Mouse (Mus musculus) retina, adult 2 months (tissue): Measurements from ENCODE around the gene Sorcs2.

Experiments used
- DNase-seq: peaks from one replicate; pipeline ENCODE4 v3.0.0-alpha.2; 2012; ENCODE audit warnings: low read depth, low spot score

Sorcs2 gene

DNA sequence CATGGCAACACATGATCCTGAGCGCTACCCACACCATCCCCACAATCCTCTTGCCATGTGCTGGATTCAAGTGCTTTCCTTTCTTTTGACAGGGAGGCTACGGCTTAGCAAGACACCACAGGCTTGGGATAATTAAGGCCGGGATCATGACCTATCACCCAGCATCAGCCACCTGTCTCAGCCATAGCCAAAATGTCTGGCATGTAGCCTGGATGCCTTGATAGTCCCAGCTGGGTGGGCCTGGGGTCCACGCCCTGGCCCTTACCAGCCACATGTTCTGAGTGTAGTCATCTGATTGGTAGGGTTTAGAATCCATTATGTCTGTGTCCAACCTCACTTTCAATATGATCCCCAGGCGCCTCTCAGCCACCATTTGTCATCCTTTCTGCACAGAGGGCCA lies 218.2 kb downstream of the Sorcs2 start:
- DNase-seq, result no peak

DNA sequence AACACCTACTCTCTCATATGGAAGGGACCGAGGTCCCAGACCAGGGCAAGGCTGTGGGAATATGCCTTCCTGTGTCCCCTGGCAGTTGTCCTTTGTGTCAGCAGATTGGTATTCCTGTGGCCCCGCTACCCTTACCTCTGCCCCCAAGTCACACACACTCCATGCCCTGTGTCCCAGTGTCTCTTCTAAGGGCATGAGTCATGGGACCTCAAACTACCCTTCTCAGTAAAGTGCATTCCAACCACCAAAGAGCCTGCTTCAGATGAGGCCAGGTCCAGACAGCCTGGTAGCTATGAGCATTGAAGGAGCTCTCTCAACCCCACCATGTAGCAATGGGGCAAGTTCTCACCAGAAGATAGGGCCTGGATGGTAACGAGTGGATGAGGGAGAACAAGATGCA lies 219.2 kb downstream of the Sorcs2 start:
- DNase-seq, result no peak

DNA sequence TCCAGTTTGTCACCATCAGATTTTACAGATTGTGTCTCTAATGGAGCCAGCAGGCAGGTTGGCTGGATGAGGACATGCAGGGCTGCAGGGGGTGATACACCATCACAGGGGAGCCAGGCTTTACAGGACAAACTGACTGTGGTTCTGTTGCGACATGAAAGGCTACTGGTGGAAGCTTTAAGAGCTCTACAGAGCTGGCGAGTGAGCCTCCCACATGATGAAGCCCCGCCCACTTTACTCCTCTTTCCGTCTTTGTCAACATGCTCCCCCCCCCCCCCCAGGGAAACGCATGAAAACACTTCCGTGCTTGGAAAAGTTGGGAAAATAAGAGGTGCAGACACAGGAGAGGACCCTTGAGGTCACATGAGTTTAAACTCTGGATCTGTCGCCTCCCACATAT lies 219.7 kb downstream of the Sorcs2 start:
- no peak for DNase-seq

DNA sequence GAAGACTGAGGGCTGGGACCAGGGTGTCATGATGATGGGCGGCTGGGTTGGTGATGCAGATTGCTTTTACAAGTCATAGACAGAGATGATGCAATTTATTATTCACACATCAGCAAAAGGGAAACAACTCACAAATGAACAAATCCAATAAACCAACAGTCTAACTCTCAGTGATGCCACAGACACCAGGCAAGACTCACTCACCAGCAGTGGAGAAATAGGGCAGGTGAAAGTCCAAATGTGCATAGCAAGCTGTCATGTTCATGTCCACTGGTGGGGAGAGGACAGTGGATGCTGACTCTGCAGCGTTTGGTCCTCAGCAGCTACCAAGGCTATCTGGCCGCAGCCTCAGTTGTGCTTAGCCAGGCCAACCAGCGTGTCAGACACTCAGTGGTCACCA lies 221.1 kb downstream of the Sorcs2 start:
- DNase-seq, result no peak

DNA sequence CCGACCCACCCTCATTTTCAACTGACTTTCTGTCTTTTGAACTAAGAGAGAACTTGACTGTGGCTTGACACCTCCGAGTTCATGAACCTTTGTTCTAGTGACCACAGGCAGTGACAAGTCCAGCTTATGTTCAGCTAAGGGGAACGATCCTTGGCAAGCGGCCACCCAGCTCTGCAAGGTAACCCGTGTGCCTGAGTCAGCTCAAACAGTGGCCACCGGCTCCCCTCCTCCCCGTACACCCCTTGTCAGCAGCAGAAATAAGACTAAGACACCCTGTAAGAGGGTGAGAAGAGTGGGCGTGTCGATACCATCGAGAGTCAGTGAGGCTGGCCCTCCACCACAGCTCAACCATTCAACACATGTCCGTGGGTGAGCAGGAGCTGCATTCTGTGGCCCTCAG lies 221.5 kb downstream of the Sorcs2 start:
- DNase-seq, result no peak

DNA sequence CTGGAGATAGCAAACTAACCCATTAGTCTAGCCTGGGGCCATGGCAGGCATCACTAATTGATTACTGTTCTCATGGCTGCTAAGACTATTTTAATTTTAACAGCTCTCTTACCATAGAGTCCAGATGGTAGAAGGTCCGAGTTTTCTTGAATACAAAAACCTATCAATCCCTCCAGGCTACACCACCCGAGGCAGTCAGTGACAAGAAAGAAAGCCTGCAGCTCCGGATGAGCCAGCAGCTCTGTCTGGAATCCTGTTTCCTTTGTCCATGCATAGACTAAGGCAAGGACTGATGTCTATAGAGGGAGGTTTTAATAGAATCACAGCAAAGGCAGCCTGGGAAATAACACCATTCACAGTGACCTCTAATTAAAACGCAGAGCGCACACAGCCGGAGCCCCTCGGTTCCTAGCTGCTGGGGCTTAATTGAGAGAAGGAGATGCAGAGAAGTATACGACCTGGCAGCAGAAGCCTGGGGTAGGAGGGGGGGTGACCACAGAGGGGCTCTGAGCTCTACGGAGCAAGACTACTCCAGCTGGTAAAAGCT lies 223.3 kb downstream of the Sorcs2 start:
- DNase-seq, result no peak

DNA sequence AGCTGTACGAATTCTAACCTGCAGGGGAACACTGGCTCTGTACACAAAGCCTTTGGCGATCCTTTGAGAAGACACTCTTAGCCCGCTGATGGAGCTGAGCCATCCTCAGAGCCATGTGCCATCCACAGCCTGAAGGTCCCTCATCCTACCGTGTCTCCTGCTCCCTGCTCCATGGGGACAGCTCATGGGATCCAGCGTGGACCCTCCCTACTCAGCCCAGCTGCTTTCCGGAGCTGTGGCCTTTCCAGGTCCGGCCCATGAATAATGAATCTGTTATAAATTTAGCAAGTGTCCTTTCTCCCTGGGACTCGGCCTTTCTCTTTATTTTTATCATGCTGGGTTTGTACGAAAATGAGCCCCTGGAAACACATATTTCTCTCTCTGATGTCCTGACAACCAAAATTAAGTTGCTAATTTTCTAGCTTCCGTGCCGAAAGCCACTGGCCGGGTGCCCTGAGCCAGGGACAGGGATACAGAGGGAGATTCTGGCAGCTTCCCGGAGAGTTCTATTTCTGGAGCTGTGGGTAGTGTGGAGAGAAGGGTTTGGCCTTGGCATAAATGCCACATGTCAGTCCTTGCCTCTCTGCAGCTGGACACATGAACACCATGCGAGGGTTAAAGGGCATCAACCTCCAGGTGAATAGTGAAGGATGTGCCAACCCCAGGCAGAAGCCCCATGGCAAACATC lies 228.8 kb downstream of the Sorcs2 start:
- DNase-seq, result no peak

DNA sequence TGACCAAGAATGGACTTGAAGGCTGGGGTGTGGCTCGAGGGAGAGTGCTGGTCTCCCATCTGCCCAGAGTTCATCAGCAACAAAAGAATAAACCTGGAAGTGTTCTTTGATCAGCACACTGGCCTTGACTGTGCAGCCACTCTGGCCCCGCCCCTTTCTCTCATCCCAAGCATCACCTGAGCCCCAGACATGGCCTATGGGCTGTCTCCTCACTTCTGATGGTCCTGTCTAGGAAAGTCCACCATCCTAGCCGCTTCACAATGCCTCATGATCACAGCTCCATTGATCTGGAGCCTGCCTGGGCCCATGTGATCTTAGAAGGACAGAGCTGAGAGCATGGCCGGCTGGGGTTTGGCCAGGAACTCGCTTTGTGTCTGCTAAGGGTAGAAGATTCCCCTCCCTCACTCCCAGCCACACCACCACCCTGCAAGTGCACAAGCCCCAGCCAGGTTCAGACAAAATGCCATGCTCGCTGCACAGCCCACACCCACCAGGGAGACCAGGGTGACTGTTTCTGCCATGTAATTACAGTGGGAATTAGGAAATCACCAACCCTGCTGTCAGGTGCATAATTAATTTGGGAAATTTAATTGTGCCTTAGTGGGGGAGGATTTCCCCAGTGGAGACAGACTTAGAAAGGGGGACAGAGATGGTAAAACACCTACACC lies 231.5 kb downstream of the Sorcs2 start:
- DNase-seq, result no peak

DNA sequence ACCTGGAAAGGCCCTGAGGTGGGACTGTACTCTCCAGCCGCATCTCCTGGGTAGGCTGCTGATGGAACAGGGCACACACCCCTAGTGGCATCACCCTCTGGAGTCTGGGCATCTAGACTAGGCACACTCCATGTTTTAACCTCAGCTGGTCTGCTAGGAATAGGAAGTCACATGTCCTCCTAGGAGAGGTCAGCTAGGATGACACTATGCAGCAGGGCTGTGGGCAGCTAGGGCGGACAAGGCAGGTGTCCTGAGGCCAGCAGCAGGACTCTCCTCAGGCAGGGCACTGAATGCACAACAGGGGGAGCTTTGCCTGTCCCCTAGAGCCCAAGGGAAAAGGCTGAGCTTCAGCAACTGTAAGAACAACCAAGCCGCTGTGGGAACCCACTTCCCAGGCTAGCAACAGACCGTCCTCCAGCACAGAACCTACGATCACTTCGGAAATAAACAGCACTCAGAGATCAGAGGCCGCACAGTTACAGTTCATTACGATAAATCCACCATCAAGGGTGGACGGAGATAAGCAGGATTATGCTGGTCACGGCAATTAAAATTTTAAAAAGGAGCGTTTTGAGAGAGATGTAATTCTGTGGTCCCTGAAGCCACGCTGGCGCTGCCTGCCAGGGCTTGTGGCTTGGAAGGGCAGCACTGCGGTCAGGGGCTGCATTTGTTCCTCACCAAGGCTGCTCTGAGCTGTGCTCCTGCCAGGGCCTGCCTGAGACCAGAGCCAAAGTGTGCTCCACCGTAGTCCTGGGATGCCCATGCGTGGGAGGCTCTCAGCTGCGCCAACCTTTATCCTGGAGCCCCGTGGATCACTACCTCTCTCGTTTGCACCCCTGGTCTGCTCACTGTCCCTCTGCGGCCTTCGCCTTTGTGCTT lies 232.3 kb downstream of the Sorcs2 start:
- DNase-seq, result no peak

DNA sequence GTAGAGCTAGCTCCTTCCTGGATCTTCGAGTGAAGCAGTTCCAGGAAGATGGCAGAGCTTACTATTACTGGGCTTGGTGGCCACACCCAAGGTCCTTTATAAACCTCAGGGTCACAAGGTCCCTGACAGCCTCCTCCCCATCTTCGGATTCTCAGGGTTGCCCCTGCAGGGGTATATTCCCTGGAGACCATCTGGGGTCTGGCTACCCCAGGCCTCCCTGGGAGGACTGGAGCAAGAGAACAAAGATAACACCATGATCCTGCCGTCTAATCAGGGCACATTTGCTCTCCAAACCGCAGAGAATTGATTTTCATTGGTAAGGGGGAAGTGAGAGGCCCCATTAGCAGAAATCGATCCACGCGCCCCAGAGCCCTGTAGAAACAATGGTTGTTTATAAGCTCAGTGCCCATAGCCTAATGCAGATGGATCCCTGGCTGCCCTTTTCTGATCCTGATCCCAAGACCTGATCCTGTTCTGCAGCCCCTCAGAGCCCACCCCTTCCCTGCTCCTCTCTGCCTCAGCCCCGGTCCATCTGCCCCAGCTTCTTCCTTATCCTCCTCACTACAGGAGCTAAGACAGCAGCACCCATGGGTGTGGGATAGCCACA lies 243.0 kb downstream of the Sorcs2 start:
- DNase-seq, result no peak

DNA sequence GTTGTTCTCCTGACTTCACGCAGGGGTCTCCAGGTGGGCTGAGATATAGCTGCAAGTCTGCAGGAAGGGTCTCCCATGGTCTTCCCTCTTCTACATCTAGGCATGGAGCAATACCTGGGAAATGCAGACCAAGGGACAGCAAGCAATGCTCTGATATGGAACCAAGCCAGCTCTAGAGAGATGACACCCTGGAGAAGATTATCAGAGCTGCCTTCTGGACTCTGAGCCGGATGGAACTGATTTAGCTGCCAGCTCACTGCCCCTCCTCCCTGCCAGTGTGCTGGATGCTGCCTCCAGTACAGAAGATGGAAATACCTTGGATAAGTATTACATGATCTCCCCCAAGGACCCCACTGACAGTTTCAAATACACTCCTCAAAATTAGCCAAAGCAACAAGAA lies 244.7 kb downstream of the Sorcs2 start:
- DNase-seq, result peak; percentile 37

DNA sequence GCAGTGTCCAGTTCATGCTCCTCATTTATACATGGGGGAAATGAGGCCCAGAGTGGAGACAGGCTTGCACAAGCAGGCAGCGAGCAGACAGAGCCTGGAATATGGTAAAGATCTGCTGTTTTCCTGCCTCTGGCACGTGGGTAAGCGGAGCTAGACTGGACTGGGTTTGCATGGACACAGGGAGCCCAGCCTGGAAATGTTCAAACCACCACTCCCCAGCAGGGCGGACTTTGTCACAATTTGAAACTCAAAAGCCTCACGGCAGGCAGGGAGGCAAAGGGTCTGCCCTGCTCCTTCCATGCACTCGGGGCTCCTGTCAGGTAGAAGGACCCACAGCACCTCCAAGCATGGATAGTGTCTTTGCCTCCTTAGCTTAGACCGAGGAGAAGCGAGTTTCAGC lies 246.9 kb downstream of the Sorcs2 start:
- no peak for DNase-seq

DNA sequence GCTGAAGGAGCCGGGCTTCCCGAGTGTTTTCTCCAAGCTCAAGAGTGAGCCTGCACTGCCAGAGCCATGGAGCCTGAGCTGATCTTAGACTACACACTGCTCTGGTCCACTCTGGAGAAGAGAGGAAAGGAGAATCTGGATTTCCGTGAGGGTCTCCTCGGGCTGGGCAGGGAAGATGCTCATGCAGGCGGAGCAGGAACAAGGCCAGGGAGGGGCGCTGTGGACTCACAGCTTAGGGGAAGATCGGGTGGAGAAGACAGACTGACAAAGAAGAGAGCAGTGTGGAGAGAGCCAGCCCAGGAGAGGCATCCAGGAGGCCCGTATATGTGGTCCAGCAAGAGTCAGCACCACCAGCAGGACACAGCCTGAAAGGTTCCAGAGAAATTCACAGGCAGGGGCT lies 248.8 kb downstream of the Sorcs2 start:
- no peak for DNase-seq

DNA sequence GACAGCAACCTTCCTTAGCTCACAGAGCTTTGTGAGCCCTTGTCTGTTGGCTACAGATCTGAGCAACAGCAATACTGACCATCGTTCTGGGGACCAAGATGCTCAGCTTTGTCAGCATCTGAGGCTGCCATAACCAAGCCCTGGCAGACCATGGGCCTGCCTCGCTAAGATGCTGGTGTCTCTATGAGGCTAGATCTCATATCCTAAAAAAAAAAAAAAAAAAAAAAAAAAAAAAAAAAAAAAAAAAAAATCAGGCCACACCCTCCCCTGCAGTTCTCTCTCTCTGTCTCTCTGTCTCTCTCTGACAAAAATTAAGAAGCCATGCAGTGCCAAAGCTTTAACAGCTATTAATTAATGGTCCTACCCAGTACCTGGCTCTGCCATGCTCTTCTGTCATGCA lies 251.3 kb downstream of the Sorcs2 start:
- no peak for DNase-seq

DNA sequence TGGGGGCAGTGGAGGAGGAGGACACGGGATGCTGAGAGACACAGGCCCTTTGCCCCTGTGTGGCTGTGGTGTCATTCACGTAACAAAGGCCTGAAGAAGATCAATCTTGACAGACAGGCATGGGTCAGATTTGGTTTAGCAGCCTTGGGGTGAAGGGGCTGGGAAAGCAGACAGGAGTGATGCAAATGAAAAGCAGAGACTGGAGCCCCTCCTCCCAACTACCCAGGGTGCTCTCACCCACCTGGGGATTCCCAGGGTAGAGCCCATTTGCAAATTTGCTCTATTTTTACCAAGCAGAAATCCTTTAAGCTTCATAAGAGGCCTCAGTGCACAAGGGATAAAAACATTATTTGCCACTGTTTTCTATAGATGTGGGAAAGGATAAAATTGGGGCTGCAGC lies 253.4 kb downstream of the Sorcs2 start:
- no peak for DNase-seq

DNA sequence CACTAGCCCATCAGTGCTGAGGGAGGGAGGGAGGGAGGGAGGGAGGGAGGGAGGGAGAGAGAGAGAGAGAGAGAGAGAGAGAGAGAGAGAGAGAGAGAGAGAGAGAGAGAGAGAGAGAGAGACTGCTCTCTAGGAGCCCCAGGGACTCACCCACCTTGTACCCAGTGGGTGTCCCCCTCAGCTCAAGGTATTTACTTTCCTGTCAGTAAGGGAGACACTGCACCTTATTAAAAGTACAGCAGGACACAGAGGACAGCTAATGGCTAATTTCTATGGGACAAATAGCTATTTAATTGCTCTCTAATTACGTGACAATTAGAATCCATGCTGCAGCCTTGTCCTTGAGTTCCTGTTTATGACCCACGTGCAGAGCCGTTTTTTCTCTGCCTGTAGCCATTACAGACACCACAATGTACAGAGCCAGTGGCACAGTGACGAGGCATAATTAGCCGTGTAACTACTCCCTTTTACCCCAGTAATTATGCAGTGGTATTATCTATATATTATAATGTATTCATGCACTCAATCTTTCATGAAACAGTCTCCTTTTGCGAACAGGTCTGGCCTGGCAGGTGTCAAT lies 256.2 kb downstream of the Sorcs2 start:
- no peak for DNase-seq

DNA sequence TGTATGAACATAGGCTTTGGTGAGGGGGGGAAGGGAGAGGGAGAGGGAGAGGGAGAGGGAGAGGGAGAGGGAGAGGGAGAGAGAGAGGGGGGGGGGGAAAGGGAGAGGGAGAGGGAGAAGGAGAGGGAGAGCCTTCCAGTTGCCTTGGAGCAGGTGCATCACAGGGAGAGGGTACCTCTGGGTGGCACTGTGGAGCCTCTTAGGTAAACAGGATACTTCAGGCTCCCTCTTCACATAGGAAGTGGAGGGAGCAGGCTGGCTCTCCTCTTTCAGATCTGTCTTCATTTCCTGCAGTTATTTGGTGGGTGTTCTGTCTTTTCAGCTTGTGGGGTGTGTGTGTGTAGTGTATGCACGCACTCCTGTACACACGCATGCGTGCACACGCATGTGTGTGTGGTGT lies 256.8 kb downstream of the Sorcs2 start:
- DNase-seq, result no peak

DNA sequence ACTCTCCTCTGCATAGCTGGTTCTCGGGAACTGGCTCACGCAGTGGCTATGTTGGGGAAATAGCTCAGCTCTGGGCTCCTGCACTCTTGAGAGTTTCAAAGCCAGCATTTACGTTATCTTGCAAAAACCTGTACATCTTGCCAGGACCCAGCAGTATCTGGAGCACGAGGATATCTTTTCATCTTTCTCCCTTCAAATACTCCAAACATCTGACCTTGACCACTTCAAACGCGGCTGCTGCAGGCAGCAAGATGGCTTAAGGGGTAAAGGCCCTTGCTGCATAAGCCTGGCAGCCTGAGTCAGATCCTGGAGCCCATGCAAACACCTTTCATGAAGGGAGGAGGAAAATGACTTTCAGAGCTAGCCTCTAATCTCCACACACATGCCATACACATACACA lies 258.2 kb downstream of the Sorcs2 start:
- no peak for DNase-seq

DNA sequence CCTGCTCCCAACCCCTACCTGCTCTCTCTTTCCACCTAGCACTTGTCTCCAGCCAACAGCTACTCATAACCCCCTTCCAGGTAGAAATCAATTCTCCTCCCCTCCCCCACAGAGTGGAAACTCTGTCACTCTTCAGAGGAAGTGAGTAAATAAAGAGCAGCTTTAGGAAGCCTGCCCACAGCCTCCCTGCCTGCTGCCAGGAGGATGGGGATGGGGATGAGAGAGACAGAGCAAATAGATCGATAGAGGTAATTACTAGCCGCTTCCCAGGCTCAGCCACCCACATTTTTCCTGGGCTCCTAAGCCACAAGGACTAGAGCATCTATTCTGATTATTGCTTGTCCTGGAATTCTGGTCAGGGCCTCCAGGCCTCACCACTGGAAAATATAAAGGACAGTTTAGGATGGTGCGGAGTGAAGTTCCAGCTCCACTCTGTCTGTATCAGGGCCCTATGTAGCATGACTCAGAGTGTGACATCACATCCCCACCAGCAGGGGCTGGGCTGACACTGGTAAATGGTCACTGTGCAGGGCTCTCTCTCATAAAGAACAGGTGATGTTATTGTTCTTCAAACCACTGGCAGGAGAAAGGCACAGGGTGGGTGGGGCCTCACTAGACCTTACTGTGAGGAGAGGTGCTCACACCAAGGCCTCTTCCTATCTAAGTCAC lies 261.9 kb downstream of the Sorcs2 start:
- no peak for DNase-seq

DNA sequence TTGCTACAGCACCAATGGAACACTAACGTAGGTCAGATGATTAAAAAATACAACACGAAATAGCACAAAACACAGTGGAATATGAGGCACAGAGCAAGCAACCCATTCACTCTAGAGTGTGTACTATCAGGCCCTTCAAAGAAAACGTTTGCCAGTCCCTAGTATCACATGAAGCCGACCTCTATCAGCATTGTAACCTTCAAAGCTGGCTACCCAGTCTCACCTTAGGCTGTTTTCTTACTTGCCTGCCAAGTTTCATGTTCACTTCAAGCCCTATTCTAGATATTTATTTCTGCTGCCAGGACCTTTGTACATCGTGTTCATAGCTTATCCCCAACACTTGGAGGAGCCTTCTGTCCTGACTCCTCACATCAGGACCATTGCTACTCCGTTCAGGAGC lies 263.6 kb downstream of the Sorcs2 start:
- no peak for DNase-seq

DNA sequence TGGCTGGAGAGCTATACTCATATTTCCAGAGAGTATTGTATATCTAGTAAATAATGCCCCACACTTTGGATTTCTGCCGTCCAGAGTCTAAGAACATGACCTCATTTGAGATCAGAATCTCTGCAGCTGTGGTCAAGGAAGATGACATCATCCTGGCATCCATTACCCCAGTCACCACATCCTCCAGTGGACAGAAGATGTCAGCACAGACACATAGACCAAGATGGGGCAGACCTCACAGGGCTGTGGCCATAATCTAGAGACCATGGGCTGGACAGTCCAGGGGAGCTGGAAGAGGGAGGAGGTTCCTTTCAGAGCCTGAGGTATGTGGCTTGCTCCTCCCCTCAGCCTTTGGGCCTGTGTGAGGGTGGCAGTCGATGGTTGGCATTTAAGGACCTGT lies 264.0 kb downstream of the Sorcs2 start:
- DNase-seq, result no peak
